Mouse (Mus musculus) G1E (cell line): ENCODE data around the gene Zbtb9.
A peak's percentile ranks its signal among the peaks of the same experiment; 100 is the strongest.

Source experiments
- CTCF ChIP-seq: IDR thresholded peaks from 2 replicates; pipeline ENCODE4 v1.5.1; 2012; ENCODE audit warnings: low read depth, low read length, inconsistent platforms, mixed read lengths
- GATA1 ChIP-seq: IDR thresholded peaks from 2 replicates; pipeline ENCODE4 v1.6.1; 2012; ENCODE audit warnings: borderline replicate concordance, low read length, inconsistent platforms, mixed read lengths
- POLR2AphosphoS5 ChIP-seq: IDR thresholded peaks from 2 replicates; pipeline ENCODE4 v1.6.1; 2012; ENCODE audit warnings: low read depth, low read length, inconsistent platforms; ENCODE audit not compliant: insufficient replicate concordance
- TAL1 ChIP-seq: conservative IDR thresholded peaks from 2 replicates; pipeline ENCODE4 v1.6.1; 2012; ENCODE audit warnings: low read depth, low read length, inconsistent platforms, mixed read lengths

DNA sequence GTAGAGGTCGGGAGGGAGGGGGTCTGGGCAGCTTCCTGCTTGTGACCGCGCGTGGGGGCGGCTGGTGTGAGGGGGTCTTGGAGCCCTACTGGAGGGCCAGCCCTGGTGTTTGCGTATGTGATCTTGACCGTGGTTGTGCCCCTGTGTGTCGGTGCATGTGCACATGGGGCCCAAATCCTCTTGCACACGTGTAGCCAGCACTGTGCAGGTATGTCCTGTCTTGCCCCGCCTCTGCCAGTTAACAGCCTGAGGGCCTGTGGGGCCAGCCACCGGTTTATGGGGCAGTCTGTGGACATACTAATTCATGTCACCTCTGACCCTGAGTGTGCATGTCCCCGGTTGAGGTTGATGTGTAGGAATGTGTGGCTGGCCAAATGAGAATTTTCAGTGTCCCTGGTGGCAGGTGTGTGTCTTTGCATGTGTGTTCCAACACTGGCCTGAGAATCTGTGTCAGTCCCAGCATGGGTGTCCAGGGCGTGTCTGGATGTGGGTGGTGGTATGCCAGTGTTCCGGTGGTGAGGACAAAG is 23.9 kb upstream of the Zbtb9 start:
- TF ChIP-seq TAL1 (no peak), CTCF (peak; percentile 3; the same call in 1 of the 2 replicates), POLR2AphosphoS5 (no peak), GATA1 (no peak)
